Mouse (Mus musculus): Measurements from ENCODE around the gene Chmp4b. TPM values are rescaled to one million over a fixed set of nuclear protein-coding genes. Genes with fewer than 3 reads are reported as not detected.

The Chmp4b gene
- polyA plus RNA-seq, 1 experiment from 2014 or later, result 60.8 TPM

GRCm38 (mm10) chr2:154659531-154660074 lies 8.1 kb downstream of the Chmp4b start:
- Histone ChIP-seq H3K36me3 (ENCODE audit: control insufficient read depth, insufficient read depth) (peaks cover 13% of the 10 kb centered on the region; the same call in 1 of the 2 replicates), H3K4me3 (ENCODE audit: low read depth, low read length) (peak overlapping the region; percentile 7; the same call in 1 of the 2 replicates), H3K9me3 (ENCODE audit: control insufficient read depth) (no peaks in the 10 kb centered on the region), H3K9ac (ENCODE audit: low read depth, low read length) (no peak overlapping the region), H3K27me3 (replicated peaks; ENCODE audit: control insufficient read depth, insufficient read depth, low read length) (no peaks in the 10 kb centered on the region), H3K4me1 (replicated peaks; ENCODE audit: control insufficient read depth, insufficient read depth, low read length) (peaks cover 8% of the 10 kb centered on the region; the same call in 1 of the 2 replicates), H3K27ac (ENCODE audit: low read depth, low read length) (peak overlapping the region; percentile 64; the same call in 1 of the 2 replicates), H3K4me2 (replicated peaks; ENCODE audit: low read depth) (peak overlapping the region; percentile 75)
- ATAC-seq, result no peak
- 79% methylated on average over 4 of the region's 5 CpGs for WGBS
- no peak for TF ChIP-seq CTCF (IDR thresholded peaks at IDR 0.05; ENCODE audit: low read depth)

DNA sequence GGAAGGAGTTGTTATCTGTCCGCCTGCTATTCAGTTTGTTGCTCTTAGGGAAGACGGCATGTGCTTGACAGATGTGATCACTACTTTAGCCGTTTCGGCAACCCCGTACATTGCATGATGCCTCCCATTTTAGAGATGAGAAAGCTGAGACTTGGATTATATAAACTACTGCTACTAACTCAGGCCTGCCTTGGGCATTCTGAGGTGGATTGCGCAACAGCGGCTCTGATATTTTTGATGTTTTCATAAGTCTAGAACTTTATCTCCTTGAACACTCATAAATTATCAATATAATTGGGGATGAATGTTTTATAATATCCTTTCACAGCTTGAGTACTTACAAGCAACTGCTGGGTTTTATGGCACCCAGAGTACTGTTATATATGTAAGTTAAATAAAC lies 17.2 kb downstream of the Chmp4b start:
- Histone ChIP-seq H3K4me3 (ENCODE audit: low read depth, low read length) (no peak overlapping the region), H3K36me3 (ENCODE audit: control insufficient read depth, insufficient read depth) (peaks cover 20% of the 10 kb centered on the region; the same call in 1 of the 2 replicates), H3K4me2 (replicated peaks; ENCODE audit: low read depth) (no peak overlapping the region), H3K9ac (ENCODE audit: low read depth, low read length) (no peak overlapping the region), H3K4me1 (replicated peaks; ENCODE audit: control insufficient read depth, insufficient read depth, low read length) (no peaks in the 10 kb centered on the region), H3K27ac (ENCODE audit: low read depth, low read length) (no peak overlapping the region), H3K9me3 (ENCODE audit: control insufficient read depth) (no peaks in the 10 kb centered on the region), H3K27me3 (replicated peaks; ENCODE audit: control insufficient read depth, insufficient read depth, low read length) (no peaks in the 10 kb centered on the region)
- 79% methylated on average over 7 of the region's 7 CpGs for WGBS
- no peak for TF ChIP-seq CTCF (IDR thresholded peaks at IDR 0.05; ENCODE audit: low read depth)
- ATAC-seq, result no peak

- Histone ChIP-seq H3K9me3 (ENCODE audit: control insufficient read depth) (no peaks in the 10 kb centered on the region), H3K27me3 (replicated peaks; ENCODE audit: control insufficient read depth, insufficient read depth, low read length) (no peaks in the 10 kb centered on the region), H3K4me3 (ENCODE audit: low read depth, low read length) (no peak overlapping the region), H3K4me1 (replicated peaks; ENCODE audit: control insufficient read depth, insufficient read depth, low read length) (no peaks in the 10 kb centered on the region), H3K9ac (ENCODE audit: low read depth, low read length) (no peak overlapping the region), H3K4me2 (replicated peaks; ENCODE audit: low read depth) (no peak overlapping the region; the same call in 1 of the 2 replicates), H3K36me3 (ENCODE audit: control insufficient read depth, insufficient read depth) (peaks cover 15% of the 10 kb centered on the region; the same call in 1 of the 2 replicates), H3K27ac (ENCODE audit: low read depth, low read length) (no peak overlapping the region)
- WGBS, result 75% methylated on average over 4 of the region's 4 CpGs
- no peak for TF ChIP-seq CTCF (IDR thresholded peaks at IDR 0.05; ENCODE audit: low read depth)
- no peak for ATAC-seq
These were observed 18.6 kb downstream of the Chmp4b start for GRCm38 (mm10) chr2:154670106-154670505.

- H3K4me1 ChIP-seq (replicated peaks; ENCODE audit: control insufficient read depth, insufficient read depth, low read length), result no peaks in the 10 kb centered on the region
- no peak overlapping the region for H3K4me3 ChIP-seq (ENCODE audit: low read depth, low read length)
- no peak overlapping the region for H3K27ac ChIP-seq (ENCODE audit: low read depth, low read length)
- no peak overlapping the region for H3K4me2 ChIP-seq (replicated peaks; ENCODE audit: low read depth)
- no peak for TF ChIP-seq CTCF (IDR thresholded peaks at IDR 0.05; ENCODE audit: low read depth)
- WGBS, result 75% methylated on average over 4 of the region's 4 CpGs
- H3K36me3 ChIP-seq (ENCODE audit: control insufficient read depth, insufficient read depth), result peaks cover 9% of the 10 kb centered on the region; the same call in 1 of the 2 replicates
- H3K9ac ChIP-seq (ENCODE audit: low read depth, low read length), result no peak overlapping the region
- no peaks in the 10 kb centered on the region for H3K27me3 ChIP-seq (replicated peaks; ENCODE audit: control insufficient read depth, insufficient read depth, low read length)
- H3K9me3 ChIP-seq (ENCODE audit: control insufficient read depth), result no peaks in the 10 kb centered on the region
- no peak for ATAC-seq
These were observed 19.2 kb downstream of the Chmp4b start for GRCm38 (mm10) chr2:154670741-154671140.

- H3K27ac ChIP-seq (ENCODE audit: low read depth, low read length), result no peak overlapping the region
- 0 out of 2 replicates have a peak, but pooled peaks cover 9% of the 10 kb centered on the region for H3K4me1 ChIP-seq (replicated peaks; ENCODE audit: control insufficient read depth, insufficient read depth, low read length)
- no peak overlapping the region for H3K4me2 ChIP-seq (replicated peaks; ENCODE audit: low read depth)
- H3K27me3 ChIP-seq (replicated peaks; ENCODE audit: control insufficient read depth, insufficient read depth, low read length), result no peaks in the 10 kb centered on the region
- TF ChIP-seq CTCF (IDR thresholded peaks at IDR 0.05; ENCODE audit: low read depth), result no peak
- ATAC-seq, result no peak
- WGBS, result 78% methylated on average over 4 of the region's 4 CpGs
- no peak overlapping the region for H3K9ac ChIP-seq (ENCODE audit: low read depth, low read length)
- H3K4me3 ChIP-seq (ENCODE audit: low read depth, low read length), result no peak overlapping the region
- H3K36me3 ChIP-seq (ENCODE audit: control insufficient read depth, insufficient read depth), result peaks cover 5% of the 10 kb centered on the region; the same call in 1 of the 2 replicates
- no peaks in the 10 kb centered on the region for H3K9me3 ChIP-seq (ENCODE audit: control insufficient read depth)
These were observed 22.5 kb downstream of the Chmp4b start for GRCm38 (mm10) chr2:154674008-154674407.

DNA sequence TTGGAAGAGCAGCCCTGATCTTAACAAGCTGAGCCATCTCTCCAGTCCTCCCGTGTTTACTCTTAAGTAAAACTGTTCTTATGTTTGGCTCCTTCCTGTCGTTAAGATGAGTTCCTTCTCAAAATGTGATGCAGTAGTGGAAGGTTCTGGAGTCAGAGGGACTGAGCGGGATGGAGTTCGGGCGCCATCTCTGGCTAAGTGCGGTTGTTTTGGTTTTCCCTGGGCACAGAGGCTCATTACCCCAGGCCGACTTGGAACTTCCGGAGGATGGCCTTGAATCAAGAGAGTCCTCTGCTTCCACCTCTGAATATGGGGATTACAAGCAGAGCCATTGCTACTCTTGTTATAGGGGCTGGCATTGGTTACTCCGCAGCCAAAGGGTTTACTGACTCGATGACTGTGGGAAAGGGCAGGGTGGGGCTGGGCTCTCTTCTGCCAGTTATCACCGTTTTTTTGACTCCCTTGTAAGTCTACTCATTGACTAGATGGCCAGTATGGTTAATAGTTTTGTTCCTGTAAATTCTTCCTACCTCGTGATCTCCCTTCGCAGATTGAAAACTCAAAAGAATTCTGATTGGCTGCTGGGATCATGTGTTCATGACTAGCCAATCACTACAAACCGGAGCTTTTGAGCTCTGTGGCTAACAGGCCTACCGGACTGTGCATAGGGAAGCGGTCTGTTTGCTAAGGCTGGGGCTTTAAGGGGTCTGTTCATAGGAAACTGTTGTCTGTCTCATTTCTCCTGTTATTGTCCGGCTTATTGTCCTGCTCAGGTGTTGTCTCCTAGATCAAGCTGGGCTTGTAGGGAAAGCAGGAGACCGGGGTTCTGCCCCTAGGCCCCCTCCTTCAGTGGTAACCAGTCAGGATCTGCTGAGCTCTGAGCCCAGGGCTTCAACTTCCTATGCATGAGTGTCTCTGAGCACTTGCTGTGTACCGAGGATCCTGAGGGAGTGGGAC lies 25.4 kb downstream of the Chmp4b start:
- H3K27ac ChIP-seq (ENCODE audit: low read depth, low read length), result peak overlapping the region; percentile 42
- 0 out of 2 replicates have a peak, but pooled peaks cover 9% of the 10 kb centered on the region for H3K4me1 ChIP-seq (replicated peaks; ENCODE audit: control insufficient read depth, insufficient read depth, low read length)
- H3K9me3 ChIP-seq (ENCODE audit: control insufficient read depth), result no peaks in the 10 kb centered on the region
- peak overlapping the region; percentile 33 for H3K4me2 ChIP-seq (replicated peaks; ENCODE audit: low read depth)
- peak; percentile 76 for ATAC-seq
- peak; percentile 20; the same call in 1 of the 2 replicates for TF ChIP-seq CTCF (IDR thresholded peaks at IDR 0.05; ENCODE audit: low read depth)
- no peak overlapping the region for H3K9ac ChIP-seq (ENCODE audit: low read depth, low read length)
- 47% methylated on average over 19 of the region's 19 CpGs for WGBS
- no peak overlapping the region for H3K4me3 ChIP-seq (ENCODE audit: low read depth, low read length)
- H3K27me3 ChIP-seq (replicated peaks; ENCODE audit: control insufficient read depth, insufficient read depth, low read length), result no peaks in the 10 kb centered on the region
- H3K36me3 ChIP-seq (ENCODE audit: control insufficient read depth, insufficient read depth), result peaks cover 5% of the 10 kb centered on the region; the same call in 1 of the 2 replicates
